Mouse (Mus musculus) adipocyte (in vitro differentiated cells): ENCODE measurements at regions not wholly inside any gene's neighbourhood (a gene's known extent, or its start where the extent isn't known, plus 50 kb on each side); places are given as distances from the start of the nearest gene placed in this dataset.
A peak's percentile ranks its signal among the peaks of the same experiment; 100 is the strongest.

ENCODE experiments used
- DNase-seq: peaks from one replicate; pipeline ENCODE4 v3.0.0-alpha.2; 2016; ENCODE audit warnings: low spot score

GRCm38 (mm10) chr2:45749379-45749778 is 632.2 kb upstream of the Zeb2 start:
- no peak for DNase-seq

- peak; percentile 82 for DNase-seq
Observed at GRCm38 (mm10) chr2:45747263-45748236, 630.4 kb upstream of the Zeb2 start.

- peak; percentile 77 for DNase-seq
Observed at GRCm38 (mm10) chr2:45746606-45747005, 629.4 kb upstream of the Zeb2 start.

- DNase-seq = no peak
Observed at GRCm38 (mm10) chr2:45736278-45736677, 619.1 kb upstream of the Zeb2 start.

- peak; percentile 42 for DNase-seq
Observed at GRCm38 (mm10) chr2:45713997-45714396, 596.8 kb upstream of the Zeb2 start.

- peak; percentile 87 for DNase-seq
Observed at GRCm38 (mm10) chr2:45707026-45707425, 589.8 kb upstream of the Zeb2 start.

GRCm38 (mm10) chr2:45702511-45702910 is 585.3 kb upstream of the Zeb2 start:
- no peak for DNase-seq

GRCm38 (mm10) chr2:45700578-45700977 is 583.4 kb upstream of the Zeb2 start:
- no peak for DNase-seq

- peak; percentile 93 for DNase-seq
Observed at GRCm38 (mm10) chr2:45693291-45694020, 576.3 kb upstream of the Zeb2 start.

GRCm38 (mm10) chr2:45692819-45693218 is 575.6 kb upstream of the Zeb2 start:
- no peak for DNase-seq

- peak; percentile 56 for DNase-seq
Observed at GRCm38 (mm10) chr2:45688996-45689395, 571.8 kb upstream of the Zeb2 start.

GRCm38 (mm10) chr2:45681251-45681650 is 564.1 kb upstream of the Zeb2 start:
- DNase-seq = peak; percentile 44

- DNase-seq = no peak
Observed at GRCm38 (mm10) chr2:45679101-45679895, 562.1 kb upstream of the Zeb2 start.

- no peak for DNase-seq
Observed at GRCm38 (mm10) chr2:45678685-45679084, 561.5 kb upstream of the Zeb2 start.

- DNase-seq = no peak
Observed at GRCm38 (mm10) chr2:45675776-45676175, 558.6 kb upstream of the Zeb2 start.

- peak; percentile 29 for DNase-seq
Observed at GRCm38 (mm10) chr2:45656011-45656410, 538.8 kb upstream of the Zeb2 start.

GRCm38 (mm10) chr2:45654693-45655092 is 537.5 kb upstream of the Zeb2 start:
- DNase-seq = no peak

- no peak for DNase-seq
Observed at GRCm38 (mm10) chr2:45652977-45653376, 535.8 kb upstream of the Zeb2 start.

GRCm38 (mm10) chr2:45650271-45650985 is 533.2 kb upstream of the Zeb2 start:
- no peak for DNase-seq

GRCm38 (mm10) chr2:45647846-45648245 is 530.7 kb upstream of the Zeb2 start:
- DNase-seq = no peak

GRCm38 (mm10) chr2:45630081-45630480 is 512.9 kb upstream of the Zeb2 start:
- no peak for DNase-seq
